Mouse (Mus musculus): ENCODE results near the gene Stk10. TPM values are rescaled to one million over a fixed set of nuclear protein-coding genes. Genes with fewer than 3 reads are reported as not detected.

Stk10 gene
- total RNA-seq, 1 experiment from 2014 or later: 10.3 TPM

Other genes with a start within 250 kb of the Stk10 start
- gene Hba-a1, start 249.8 kb upstream of the Stk10 start, total RNA-seq (2021): 2,198 and 2,224 TPM in 2 replicates
- gene Hbq1b, start 246.3 kb upstream of the Stk10 start, total RNA-seq (2021): 0.64 TPM in 1 of 2 replicates, not detected in the other
- gene Hba-a2, start 236.8 kb upstream of the Stk10 start, total RNA-seq (2021): 1,730 and 2,563 TPM in 2 replicates
- gene Hbq1a, start 233.2 kb upstream of the Stk10 start, total RNA-seq (2021): not detected in 2 replicates
- 4.6 and 5.1 TPM in 2 replicates for gene Sh3pxd2b, start 185.5 kb upstream of the Stk10 start, total RNA-seq (2021)
- gene Ubtd2, start 77.9 kb upstream of the Stk10 start, total RNA-seq (2021): 15.3 and 16.2 TPM in 2 replicates
- gene Efcab9, start 1.2 kb upstream of the Stk10 start, total RNA-seq (2021): 1.5 TPM in 1 of 2 replicates, not detected in the other
- gene Fbxw11, start 109.4 kb downstream of the Stk10 start, total RNA-seq (2021): 87.7 and 113 TPM in 2 replicates

Measured in adrenal gland, postnatal 25 days (tissue).